Mouse (Mus musculus) gastrocnemius, postnatal 14 days (tissue): ENCODE measurements around the gene Aco1. TPM values are rescaled to one million over a fixed set of nuclear protein-coding genes. Genes with fewer than 3 reads are reported as not detected.

ENCODE experiments used
- DNase-seq: peaks from one replicate; pipeline ENCODE4 v3.0.0; 2021; ENCODE audit warnings: mixed read lengths
- intact Hi-C: fragments of 180-260 bp; cut with DNase I; formaldehyde crosslinking; loops from one replicate; pipeline ENCODE4 v1.15.1; 2025; ENCODE audit warnings: low total_unique reads
- total RNA-seq, 2 experiments: library from RNA; stranded (reverse); gene quantifications; 2 replicates each; pipeline ENCODE4 v1.2.3; 2021

Gene Aco1
- total RNA-seq, 2 experiments from 2014 or later: 18.1 to 19.3 TPM

GRCm38 (mm10) chr4:40239409-40240271 lies 96.8 kb downstream of the Aco1 start, which contains the start of gene Ddx58:
TSS of gene Ddx58 (minus strand) at chr4:40239828.
- intact Hi-C loops: no loop called here
- DNase-seq: peak; percentile 23

DNA sequence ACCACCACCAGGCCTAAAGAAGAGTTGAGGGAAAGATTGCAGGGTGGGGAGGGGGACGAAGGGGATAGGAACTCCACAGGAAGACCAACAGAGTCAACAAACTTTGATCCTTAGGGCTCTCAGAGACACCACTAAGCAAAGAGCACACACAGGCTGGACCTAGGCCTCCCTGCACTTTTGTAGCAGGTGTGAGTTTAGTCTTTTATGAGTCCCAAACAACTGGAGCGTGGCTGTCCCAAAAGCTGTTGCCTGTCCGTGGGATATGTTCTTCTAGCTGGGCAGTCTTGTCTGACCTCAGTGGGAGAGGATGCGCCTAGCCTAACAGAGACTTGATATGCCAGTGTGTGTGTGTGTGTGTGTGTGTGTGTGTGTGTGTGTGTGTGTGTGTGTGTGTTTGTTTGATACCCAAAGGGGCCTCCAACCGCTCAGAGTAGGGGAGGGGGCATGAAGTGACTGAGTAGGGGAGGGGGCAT lies 97.4 kb downstream of the Aco1 start:
- intact Hi-C loops: no loop called here
- DNase-seq: no peak

- intact Hi-C loops: no loop called here
Measured at GRCm38 (mm10) chr4:40241928-40242327, 99.0 kb downstream of the Aco1 start.

GRCm38 (mm10) chr4:40243006-40243405 lies 100.1 kb downstream of the Aco1 start:
- no peak for DNase-seq
- intact Hi-C loops: no loop called here

More at GRCm38 (mm10) chr4:40241928-40242327, 99.0 kb downstream of the Aco1 start:
- no peak for DNase-seq

DNA sequence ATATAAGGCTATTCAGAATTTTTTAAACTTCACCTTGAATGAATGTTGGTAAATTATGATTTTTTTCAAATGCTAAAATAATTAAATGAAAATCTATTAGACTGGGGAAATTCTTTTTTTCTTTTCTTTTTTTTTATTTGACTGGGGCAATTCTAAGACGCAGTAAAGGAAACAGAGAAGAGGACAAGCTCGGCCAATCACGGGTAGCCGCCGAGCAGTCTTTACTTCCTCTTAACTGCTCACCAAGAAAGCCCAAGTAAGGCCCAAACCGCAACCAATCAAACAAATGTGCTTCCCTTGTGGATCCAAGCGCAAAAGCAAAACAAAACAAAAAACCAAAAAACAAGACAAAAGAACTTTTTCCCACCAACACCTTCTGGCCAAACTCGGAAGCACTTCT lies 101.2 kb downstream of the Aco1 start:
- DNase-seq: no peak
- intact Hi-C loops: no loop called here

Other genes starting within 250 kb of the Aco1 start
- gene Ddx58, start 96.7 kb downstream of the Aco1 start, total RNA-seq: 1 to 10 TPM; 3.2 to 4.2 TPM
- gene Smim27, start 126.5 kb downstream of the Aco1 start, total RNA-seq: 10 to 100 TPM; 38.9 to 45.9 TPM
- 10 to 100 TPM in 1 of 2 experiments, 1 to 10 TPM in 1; 9.0 to 10.7 TPM for gene Topors, start 126.8 kb downstream of the Aco1 start, total RNA-seq
- 100 to 1,000 TPM; 230 to 264 TPM for gene Ndufb6, start 136.3 kb downstream of the Aco1 start, total RNA-seq